Mouse (Mus musculus): ENCODE data around the gene Fancb. TPM values are rescaled to one million over a fixed set of nuclear protein-coding genes. Genes with fewer than 3 reads are reported as not detected.

Gene Fancb
- polyA plus RNA-seq, 1 experiment from 2014 or later: 2.7 TPM

Other genes starting within 250 kb of the Fancb start
- gene Mospd2, start 217 bp upstream of the Fancb start, polyA plus RNA-seq (2015; fragmentation: Nextera tagmentation; extraction: Ambion mirVana): 14.3 and 18.0 TPM in 2 replicates
- not detected in 2 replicates for gene Gm17604, start 24.2 kb downstream of the Fancb start, polyA plus RNA-seq (2015; fragmentation: Nextera tagmentation; extraction: Ambion mirVana)

All from hindbrain, embryonic 15.5 days (tissue).